Mouse (Mus musculus): ENCODE measurements around the gene Igfn1. TPM values are rescaled to one million over a fixed set of nuclear protein-coding genes. Genes with fewer than 3 reads are reported as not detected.

The Igfn1 gene
- polyA plus RNA-seq, 1 experiment, result 12.1 TPM

- DNase-seq (ENCODE audit: extremely low spot score in 1 of 2, low spot score in 1 of 2), result no peak
Observed at GRCm38 (mm10) chr1:136008159-136008533, 2.0 kb upstream of the Igfn1 start.

GRCm38 (mm10) chr1:136007211-136008158 is 1.3 kb upstream of the Igfn1 start, which contains the start of gene Tmem9:
Gene Tmem9 (plus strand): TSS chr1:136008150.
- DNase-seq (ENCODE audit: extremely low spot score in 1 of 2, low spot score in 1 of 2), result peak; percentile 20 to 61

- no peak for DNase-seq (ENCODE audit: extremely low spot score in 1 of 2, low spot score in 1 of 2)
Observed at GRCm38 (mm10) chr1:136001438-136001837, 4.7 kb downstream of the Igfn1 start.

- peak in 1 of 2 experiments; percentile 32 for DNase-seq (ENCODE audit: extremely low spot score in 1 of 2, low spot score in 1 of 2)
Observed at GRCm38 (mm10) chr1:135999720-136000287, 6.3 kb downstream of the Igfn1 start.

GRCm38 (mm10) chr1:135997537-135997936 is 8.6 kb downstream of the Igfn1 start:
- DNase-seq (ENCODE audit: extremely low spot score in 1 of 2, low spot score in 1 of 2), result no peak

GRCm38 (mm10) chr1:135993470-135993869 is 12.7 kb downstream of the Igfn1 start:
- no peak for DNase-seq (ENCODE audit: extremely low spot score in 1 of 2, low spot score in 1 of 2)

GRCm38 (mm10) chr1:135989876-135990275 is 16.3 kb downstream of the Igfn1 start:
- DNase-seq (ENCODE audit: extremely low spot score in 1 of 2, low spot score in 1 of 2), result no peak

- no peak for DNase-seq (ENCODE audit: extremely low spot score in 1 of 2, low spot score in 1 of 2)
Observed at GRCm38 (mm10) chr1:135984105-135984504, 22.0 kb downstream of the Igfn1 start.

GRCm38 (mm10) chr1:135972576-135972975 is 33.6 kb downstream of the Igfn1 start:
- no peak for DNase-seq (ENCODE audit: extremely low spot score in 1 of 2, low spot score in 1 of 2)

- DNase-seq (ENCODE audit: extremely low spot score in 1 of 2, low spot score in 1 of 2), result no peak
Observed at GRCm38 (mm10) chr1:135970486-135970885, 35.7 kb downstream of the Igfn1 start.

- DNase-seq (ENCODE audit: extremely low spot score in 1 of 2, low spot score in 1 of 2), result no peak
Observed at GRCm38 (mm10) chr1:135967739-135968138, 38.4 kb downstream of the Igfn1 start.

GRCm38 (mm10) chr1:135964561-135964960 is 41.6 kb downstream of the Igfn1 start:
- peak in 1 of 2 experiments; percentile 44 for DNase-seq (ENCODE audit: extremely low spot score in 1 of 2, low spot score in 1 of 2)

GRCm38 (mm10) chr1:135963177-135963576 is 43.0 kb downstream of the Igfn1 start:
- no peak for DNase-seq (ENCODE audit: extremely low spot score in 1 of 2, low spot score in 1 of 2)

GRCm38 (mm10) chr1:135958483-135958882 is 47.7 kb downstream of the Igfn1 start:
- peak in 1 of 2 experiments; percentile 82 for DNase-seq (ENCODE audit: extremely low spot score in 1 of 2, low spot score in 1 of 2)

GRCm38 (mm10) chr1:135948871-135949270 is 57.3 kb downstream of the Igfn1 start:
- no peak for DNase-seq (ENCODE audit: extremely low spot score in 1 of 2, low spot score in 1 of 2)

- DNase-seq (ENCODE audit: extremely low spot score in 1 of 2, low spot score in 1 of 2), result peak; percentile 56 to 67
Observed at GRCm38 (mm10) chr1:135946247-135946646, 59.9 kb downstream of the Igfn1 start.

- peak in 1 of 2 experiments; percentile 63 for DNase-seq (ENCODE audit: extremely low spot score in 1 of 2, low spot score in 1 of 2)
Observed at GRCm38 (mm10) chr1:135945711-135946110, 60.4 kb downstream of the Igfn1 start.

- DNase-seq (ENCODE audit: extremely low spot score in 1 of 2, low spot score in 1 of 2), result peak; percentile 70 to 96
Observed at GRCm38 (mm10) chr1:135944526-135945259, 61.4 kb downstream of the Igfn1 start.

GRCm38 (mm10) chr1:135943713-135944112 is 62.4 kb downstream of the Igfn1 start:
- DNase-seq (ENCODE audit: extremely low spot score in 1 of 2, low spot score in 1 of 2), result no peak

GRCm38 (mm10) chr1:135942116-135942515 is 64.0 kb downstream of the Igfn1 start:
- no peak for DNase-seq (ENCODE audit: extremely low spot score in 1 of 2, low spot score in 1 of 2)

Data from frontal cortex, adult 2 months (tissue).